Mouse (Mus musculus): ENCODE results near the gene Tmem132d. TPM values are rescaled to one million over a fixed set of nuclear protein-coding genes. Genes with fewer than 3 reads are reported as not detected.
"Not testable (repeated sequence)": the region's sequence is repeated elsewhere in the genome, so short reads cannot be mapped to it uniquely, and the experiment has no call there.

Tmem132d gene
- polyA plus RNA-seq, 1 experiment from 2014 or later: not detected

- no peaks in the 10 kb centered on the region for H3K9me3 ChIP-seq (replicated peaks; ENCODE audit: control insufficient read depth, low read length)
- H3K4me3 ChIP-seq (ENCODE audit: low read depth, low read length): no peak overlapping the region
- no peaks in the 10 kb centered on the region for H3K4me1 ChIP-seq (ENCODE audit: control insufficient read depth, low read depth, low read length)
- no peak overlapping the region for H3K27ac ChIP-seq (ENCODE audit: low read length)
- ATAC-seq (ENCODE audit: low read depth): no peak
- H3K9ac ChIP-seq (ENCODE audit: low read depth, low read length): no peak overlapping the region
- H3K36me3 ChIP-seq (ENCODE audit: control insufficient read depth, insufficient read depth): no peaks in the 10 kb centered on the region
- H3K4me2 ChIP-seq (ENCODE audit: low read depth, low read length): no peak overlapping the region
- 59% methylated on average over 4 of the region's 4 CpGs for WGBS (ENCODE audit: insufficient replicate concordance)
- H3K27me3 ChIP-seq (ENCODE audit: control insufficient read depth, insufficient read depth, low read depth, low read length): no peaks in the 10 kb centered on the region
Measured at GRCm38 (mm10) chr5:127758576-127758975, 674.3 kb downstream of the Tmem132d start.

- ATAC-seq (ENCODE audit: low read depth): no peak
- Histone ChIP-seq H3K36me3 (ENCODE audit: control insufficient read depth, insufficient read depth) (no peaks in the 10 kb centered on the region), H3K9ac (ENCODE audit: low read depth, low read length) (no peak overlapping the region), H3K27me3 (ENCODE audit: control insufficient read depth, insufficient read depth, low read depth, low read length) (no peaks in the 10 kb centered on the region), H3K4me1 (ENCODE audit: control insufficient read depth, low read depth, low read length) (no peaks in the 10 kb centered on the region), H3K4me3 (ENCODE audit: low read depth, low read length) (no peak overlapping the region), H3K27ac (ENCODE audit: low read length) (no peak overlapping the region), H3K9me3 (replicated peaks; ENCODE audit: control insufficient read depth, low read length) (no peaks in the 10 kb centered on the region), H3K4me2 (ENCODE audit: low read depth, low read length) (no peak overlapping the region)
- 41% methylated on average over 4 of the region's 4 CpGs for WGBS (ENCODE audit: insufficient replicate concordance)
Measured at GRCm38 (mm10) chr5:127756671-127757423, 676.0 kb downstream of the Tmem132d start.

GRCm38 (mm10) chr5:127756011-127756410 lies 676.9 kb downstream of the Tmem132d start:
- Histone ChIP-seq H3K27ac (ENCODE audit: low read length) (no peak overlapping the region), H3K9ac (ENCODE audit: low read depth, low read length) (no peak overlapping the region), H3K36me3 (ENCODE audit: control insufficient read depth, insufficient read depth) (no peaks in the 10 kb centered on the region), H3K27me3 (ENCODE audit: control insufficient read depth, insufficient read depth, low read depth, low read length) (no peaks in the 10 kb centered on the region), H3K4me2 (ENCODE audit: low read depth, low read length) (no peak overlapping the region), H3K4me1 (ENCODE audit: control insufficient read depth, low read depth, low read length) (no peaks in the 10 kb centered on the region), H3K9me3 (replicated peaks; ENCODE audit: control insufficient read depth, low read length) (no peaks in the 10 kb centered on the region), H3K4me3 (ENCODE audit: low read depth, low read length) (no peak overlapping the region)
- 61% methylated on average over 3 of the region's 3 CpGs for WGBS (ENCODE audit: insufficient replicate concordance)
- ATAC-seq (ENCODE audit: low read depth): no peak

- 71% methylated on average over 4 of the region's 4 CpGs for WGBS (ENCODE audit: insufficient replicate concordance)
- no peaks in the 10 kb centered on the region for H3K27me3 ChIP-seq (ENCODE audit: control insufficient read depth, insufficient read depth, low read depth, low read length)
- no peak overlapping the region for H3K9ac ChIP-seq (ENCODE audit: low read depth, low read length)
- H3K4me3 ChIP-seq (ENCODE audit: low read depth, low read length): no peak overlapping the region
- ATAC-seq (ENCODE audit: low read depth): no peak
- H3K4me2 ChIP-seq (ENCODE audit: low read depth, low read length): no peak overlapping the region
- no peaks in the 10 kb centered on the region for H3K9me3 ChIP-seq (replicated peaks; ENCODE audit: control insufficient read depth, low read length)
- no peaks in the 10 kb centered on the region for H3K4me1 ChIP-seq (ENCODE audit: control insufficient read depth, low read depth, low read length)
- H3K36me3 ChIP-seq (ENCODE audit: control insufficient read depth, insufficient read depth): no peaks in the 10 kb centered on the region
- no peak overlapping the region for H3K27ac ChIP-seq (ENCODE audit: low read length)
Measured at GRCm38 (mm10) chr5:127755594-127755993, 677.3 kb downstream of the Tmem132d start.

GRCm38 (mm10) chr5:127751262-127751975 lies 681.5 kb downstream of the Tmem132d start:
- Histone ChIP-seq H3K4me2 (ENCODE audit: low read depth, low read length) (no peak overlapping the region), H3K9me3 (replicated peaks; ENCODE audit: control insufficient read depth, low read length) (no peaks in the 10 kb centered on the region; the same call in 1 of the 2 replicates), H3K27ac (ENCODE audit: low read length) (no peak overlapping the region), H3K27me3 (ENCODE audit: control insufficient read depth, insufficient read depth, low read depth, low read length) (no peaks in the 10 kb centered on the region), H3K4me3 (ENCODE audit: low read depth, low read length) (no peak overlapping the region), H3K4me1 (ENCODE audit: control insufficient read depth, low read depth, low read length) (no peaks in the 10 kb centered on the region), H3K36me3 (ENCODE audit: control insufficient read depth, insufficient read depth) (no peaks in the 10 kb centered on the region), H3K9ac (ENCODE audit: low read depth, low read length) (no peak overlapping the region)
- WGBS (ENCODE audit: insufficient replicate concordance): 26% methylated on average over 20 of the region's 20 CpGs
- ATAC-seq (ENCODE audit: low read depth): no peak

GRCm38 (mm10) chr5:127749540-127749939 lies 683.3 kb downstream of the Tmem132d start:
- H3K9ac ChIP-seq (ENCODE audit: low read depth, low read length); H3K9me3 ChIP-seq (replicated peaks; ENCODE audit: control insufficient read depth, low read length); H3K36me3 ChIP-seq (ENCODE audit: control insufficient read depth, insufficient read depth); H3K27me3 ChIP-seq (ENCODE audit: control insufficient read depth, insufficient read depth, low read depth, low read length); H3K4me3 ChIP-seq (ENCODE audit: low read depth, low read length); H3K4me1 ChIP-seq (ENCODE audit: control insufficient read depth, low read depth, low read length); H3K4me2 ChIP-seq (ENCODE audit: low read depth, low read length); H3K27ac ChIP-seq (ENCODE audit: low read length); ATAC-seq (ENCODE audit: low read depth): not testable (repeated sequence)
- 61% methylated on average over 3 of the region's 3 CpGs for WGBS (ENCODE audit: insufficient replicate concordance)

- Histone ChIP-seq H3K4me2 (ENCODE audit: low read depth, low read length) (no peak overlapping the region), H3K4me1 (ENCODE audit: control insufficient read depth, low read depth, low read length) (no peaks in the 10 kb centered on the region), H3K9me3 (replicated peaks; ENCODE audit: control insufficient read depth, low read length) (no peaks in the 10 kb centered on the region), H3K27me3 (ENCODE audit: control insufficient read depth, insufficient read depth, low read depth, low read length) (no peaks in the 10 kb centered on the region), H3K36me3 (ENCODE audit: control insufficient read depth, insufficient read depth) (no peaks in the 10 kb centered on the region), H3K4me3 (ENCODE audit: low read depth, low read length) (no peak overlapping the region), H3K9ac (ENCODE audit: low read depth, low read length) (no peak overlapping the region), H3K27ac (ENCODE audit: low read length) (no peak overlapping the region)
- no peak for ATAC-seq (ENCODE audit: low read depth)
- 80% methylated on average over 16 of the region's 16 CpGs for WGBS (ENCODE audit: insufficient replicate concordance)
Measured at GRCm38 (mm10) chr5:127741331-127741730, 691.5 kb downstream of the Tmem132d start.

Data from liver, embryonic 16.5 days (tissue).